Mouse (Mus musculus) limb, embryonic 11.5 days (tissue): ENCODE measurements at regions not wholly inside any gene's neighbourhood (a gene's known extent, or its start where the extent isn't known, plus 50 kb on each side); places are given as distances from the start of the nearest gene placed in this dataset.

Experiments
- ATAC-seq: fragments of 200-750 bp; cut with Nextera tagmentation; 2 replicates; pipeline ENCODE4 v1.8.0; 2017; ENCODE audit warnings: low read depth; ENCODE audit not compliant: insufficient number of reproducible peaks, low FRiP score, low TSS enrichment
- DNase-seq: peaks from one replicate; pipeline ENCODE4 v3.0.0-alpha.2; 2015; ENCODE audit warnings: low spot score
- H3K27ac ChIP-seq: fragments of 300-500 bp; sonication (generic); replicated peaks from 2 replicates; pipeline ENCODE4 v1.5.1; 2014; ENCODE audit warnings: low read depth, mild to moderate bottlenecking, low read length
- H3K27me3 ChIP-seq: fragments of 300-500 bp; sonication (generic); 2 replicates; pipeline ENCODE4 v1.6.1; 2014; ENCODE audit warnings: mild to moderate bottlenecking, low read length, mixed read lengths; ENCODE audit not compliant: control insufficient read depth, insufficient read depth
- H3K36me3 ChIP-seq: fragments of 300-500 bp; sonication (generic); 2 replicates; pipeline ENCODE4 v1.6.1; 2014; ENCODE audit warnings: mild to moderate bottlenecking, low read length, moderate library complexity, mixed read lengths; ENCODE audit not compliant: control insufficient read depth, insufficient read depth
- H3K4me1 ChIP-seq: fragments of 300-500 bp; sonication (generic); 2 replicates; pipeline ENCODE4 v1.6.1; 2014; ENCODE audit warnings: low read length, mixed read lengths; ENCODE audit not compliant: control insufficient read depth, insufficient read depth
- H3K4me2 ChIP-seq: fragments of 300-500 bp; sonication (generic); 2 replicates; pipeline ENCODE4 v1.6.1; 2014; ENCODE audit warnings: low read depth, mild to moderate bottlenecking, moderate library complexity; ENCODE audit not compliant: severe bottlenecking
- H3K4me3 ChIP-seq: fragments of 300-500 bp; sonication (generic); 2 replicates; pipeline ENCODE4 v1.5.1; 2014; ENCODE audit warnings: low read depth, low read length
- H3K9ac ChIP-seq: fragments of 300-500 bp; sonication (generic); 2 replicates; pipeline ENCODE4 v1.6.1; 2014; ENCODE audit warnings: mild to moderate bottlenecking, low read length
- H3K9me3 ChIP-seq: fragments of 300-500 bp; sonication (generic); 2 replicates; pipeline ENCODE4 v1.6.1; 2016; ENCODE audit warnings: low read length; ENCODE audit not compliant: control insufficient read depth
- whole genome bisulfite sequencing: fragments of 180-500 bp; shearing (Covaris S2); extraction: QIAGEN DNeasy Blood & Tissue Kit; methylation state at CpG from one replicate; pipeline ENCODE4 v1.1.7; 2014; 5-methylcytosine and 5-hydroxymethylcytosine counted together

DNA sequence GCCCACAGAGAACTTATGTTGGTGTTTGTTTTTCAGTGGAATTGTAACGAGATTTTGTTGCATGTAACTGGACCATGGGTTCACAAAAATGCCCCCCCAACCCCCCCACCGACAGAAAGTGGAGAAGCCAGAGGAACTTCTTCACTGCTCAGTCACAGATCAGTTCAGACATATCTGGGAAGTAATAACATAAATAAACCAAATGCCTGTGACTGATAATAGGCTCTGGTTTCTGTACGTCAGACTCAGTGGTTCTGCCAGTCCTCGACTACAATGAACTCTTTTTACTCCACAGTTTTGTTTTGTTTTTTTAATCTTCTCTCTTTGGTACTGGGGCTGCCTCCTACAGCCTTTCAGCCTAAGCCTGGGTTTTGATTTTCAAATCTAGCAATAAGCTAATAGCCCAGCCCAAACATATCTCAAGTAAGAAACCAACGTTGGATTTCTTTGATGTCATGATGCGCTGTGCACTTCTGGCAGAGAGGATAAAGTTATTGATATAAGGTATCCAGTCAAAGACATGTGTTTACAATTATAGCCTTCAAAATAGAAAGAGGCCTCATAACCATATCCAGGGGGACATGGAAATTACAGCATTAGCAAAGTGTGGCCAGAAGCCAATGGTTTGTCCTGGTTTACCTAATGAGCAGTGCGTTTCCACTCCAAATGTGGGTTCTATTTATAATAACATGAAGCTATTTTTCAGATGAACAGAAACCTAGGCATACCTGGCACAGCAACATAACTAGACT, 244.0 kb upstream of the Intu start:
- no peaks in the 10 kb centered on the region for H3K9me3 ChIP-seq
- WGBS: 66% methylated on average over 7 of the region's 7 CpGs
- no peak for DNase-seq
- no peak overlapping the region for H3K4me3 ChIP-seq
- H3K9ac ChIP-seq: no peak overlapping the region
- H3K4me1 ChIP-seq: no peaks in the 10 kb centered on the region
- H3K27me3 ChIP-seq: no peaks in the 10 kb centered on the region
- no peak overlapping the region for H3K4me2 ChIP-seq
- ATAC-seq: no peak
- H3K27ac ChIP-seq: no peak overlapping the region
- no peaks in the 10 kb centered on the region for H3K36me3 ChIP-seq

DNA sequence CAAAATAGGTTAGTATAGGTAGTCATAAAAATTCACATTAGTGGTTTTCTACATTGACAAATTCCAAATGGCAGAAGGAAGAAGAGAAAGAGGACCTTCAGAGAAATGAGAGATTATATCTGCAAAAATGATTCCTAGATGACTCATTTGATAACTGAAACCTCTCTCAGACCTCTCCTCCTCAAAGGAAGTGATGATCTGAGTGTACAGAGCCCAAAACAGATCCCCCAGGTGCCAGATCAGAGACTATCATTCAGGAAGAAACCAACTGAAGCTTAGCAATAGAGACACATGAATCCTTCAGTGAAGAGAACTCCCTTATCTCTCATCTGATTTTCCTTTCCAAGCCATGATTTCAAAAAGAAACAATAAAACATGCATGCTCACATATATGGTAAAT, 234.0 kb upstream of the Intu start:
- Histone ChIP-seq H3K9ac (no peak overlapping the region), H3K4me1 (no peaks in the 10 kb centered on the region), H3K4me3 (no peak overlapping the region), H3K27me3 (no peaks in the 10 kb centered on the region), H3K36me3 (no peaks in the 10 kb centered on the region), H3K4me2 (no peak overlapping the region), H3K9me3 (no peaks in the 10 kb centered on the region), H3K27ac (no peak overlapping the region)
- ATAC-seq: no peak
- no peak for DNase-seq

DNA sequence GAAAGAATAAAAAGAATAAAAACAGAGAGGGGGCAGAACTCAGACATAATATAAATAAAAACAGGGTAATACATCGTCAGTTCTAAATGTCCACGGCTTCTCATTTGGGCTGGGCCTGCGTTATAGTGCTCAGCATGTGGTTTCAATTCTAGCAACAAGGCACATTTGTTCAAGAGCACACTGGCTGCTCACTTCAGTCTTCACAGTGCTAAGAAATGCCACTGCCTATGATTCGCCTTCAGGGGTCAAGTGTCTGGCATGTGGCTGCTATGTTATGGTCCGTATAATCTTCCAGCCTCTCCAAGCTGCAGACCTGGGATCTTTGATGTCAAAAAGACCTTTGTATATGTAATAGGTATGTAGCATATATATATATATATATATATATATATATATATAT, 210.8 kb upstream of the Intu start:
- no peaks in the 10 kb centered on the region for H3K9me3 ChIP-seq
- H3K4me1 ChIP-seq: 0 out of 2 replicates have a peak, but pooled peaks cover 2% of the 10 kb centered on the region
- H3K36me3 ChIP-seq: no peaks in the 10 kb centered on the region
- DNase-seq: peak; percentile 51
- H3K9ac ChIP-seq: no peak overlapping the region
- H3K27ac ChIP-seq: peak overlapping the region; percentile 38; the same call in 1 of the 2 replicates
- H3K27me3 ChIP-seq: no peaks in the 10 kb centered on the region
- 18% methylated on average over 5 of the region's 5 CpGs for WGBS
- no peak overlapping the region for H3K4me2 ChIP-seq
- peak; percentile 70; the same call in 1 of the 2 replicates for ATAC-seq
- H3K4me3 ChIP-seq: no peak overlapping the region

DNA sequence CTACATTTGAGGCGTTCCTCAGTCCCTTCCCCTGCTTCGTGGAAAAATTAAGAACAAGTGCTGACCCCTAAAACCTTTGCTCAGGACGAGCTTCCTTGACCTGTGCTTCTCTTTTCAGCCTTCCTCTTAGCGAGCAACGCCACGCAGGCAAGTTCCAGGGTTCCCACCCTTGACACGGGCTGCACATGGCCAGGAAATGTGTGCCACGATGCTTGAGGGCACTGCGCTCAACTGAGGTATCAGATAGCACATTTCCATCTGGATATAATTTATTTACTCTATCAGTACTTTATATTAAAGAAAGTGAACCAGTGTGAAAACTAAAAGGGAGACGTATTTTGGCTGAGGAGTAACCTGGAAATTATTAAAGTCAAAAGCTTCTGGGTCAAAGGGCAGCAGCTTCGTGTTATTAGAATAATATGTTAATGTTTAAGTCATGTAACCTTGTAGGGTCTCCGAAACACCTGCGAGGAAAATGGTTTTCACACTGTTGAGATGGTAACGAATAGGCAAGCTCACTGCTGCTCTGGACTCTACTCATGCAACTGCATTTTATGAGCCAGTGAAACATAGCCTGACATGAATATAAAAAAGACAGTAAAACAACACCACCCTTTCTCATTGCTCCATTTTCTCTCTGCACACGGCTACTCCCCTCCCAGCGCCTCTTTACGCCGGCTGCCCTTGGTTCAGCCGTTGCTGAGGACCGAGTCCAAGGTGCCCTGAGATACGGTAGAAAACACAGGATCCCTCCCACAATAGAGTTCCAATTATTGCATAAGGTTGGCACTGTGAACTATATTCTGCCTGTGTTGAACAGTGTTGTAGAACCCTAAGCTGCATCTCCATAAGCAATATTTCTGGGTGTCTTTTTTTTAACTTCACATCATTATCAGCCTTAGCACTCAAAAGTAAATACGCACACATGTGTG, 204.9 kb upstream of the Intu start:
- Histone ChIP-seq H3K9ac (no peak overlapping the region), H3K4me2 (no peak overlapping the region), H3K27ac (peak overlapping the region; percentile 60), H3K36me3 (no peaks in the 10 kb centered on the region), H3K4me3 (no peak overlapping the region), H3K27me3 (no peaks in the 10 kb centered on the region), H3K4me1 (peaks cover 13% of the 10 kb centered on the region), H3K9me3 (no peaks in the 10 kb centered on the region)
- ATAC-seq (peak; percentile 79), DNase-seq (peak; percentile 55)
- WGBS: 42% methylated on average over 22 of the region's 22 CpGs

DNA sequence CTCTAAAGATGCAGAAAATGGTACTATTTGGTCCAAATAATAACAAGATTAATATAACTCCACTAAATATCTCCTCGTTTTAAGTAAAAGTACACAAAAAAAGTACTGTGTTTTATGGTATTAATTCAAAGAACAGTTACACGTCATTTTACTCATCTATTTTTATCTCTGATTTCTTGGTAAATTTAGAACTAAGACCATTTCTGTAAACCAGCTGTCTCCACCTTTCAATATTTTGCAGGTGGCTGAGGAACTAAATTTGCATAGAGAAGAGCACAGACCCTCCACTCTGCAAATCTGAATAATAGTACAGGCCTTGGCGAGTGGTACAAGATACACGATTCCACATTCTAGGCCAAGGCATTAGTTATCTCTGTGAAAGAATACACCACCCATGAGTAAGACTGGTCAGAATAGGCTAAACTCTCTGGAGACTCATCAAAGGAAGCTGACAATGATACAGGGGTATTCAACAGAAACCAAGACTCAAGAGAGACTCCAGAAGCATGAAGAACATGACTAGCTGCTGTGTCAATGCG, 191.5 kb upstream of the Intu start:
- Histone ChIP-seq H3K27ac (no peak overlapping the region), H3K4me3 (no peak overlapping the region), H3K9me3 (no peaks in the 10 kb centered on the region), H3K36me3 (no peaks in the 10 kb centered on the region), H3K4me1 (no peaks in the 10 kb centered on the region), H3K27me3 (no peaks in the 10 kb centered on the region), H3K9ac (no peak overlapping the region), H3K4me2 (no peak overlapping the region)
- DNase-seq (no peak), ATAC-seq (no peak)
- WGBS: 92% methylated on average over 5 of the region's 5 CpGs

DNA sequence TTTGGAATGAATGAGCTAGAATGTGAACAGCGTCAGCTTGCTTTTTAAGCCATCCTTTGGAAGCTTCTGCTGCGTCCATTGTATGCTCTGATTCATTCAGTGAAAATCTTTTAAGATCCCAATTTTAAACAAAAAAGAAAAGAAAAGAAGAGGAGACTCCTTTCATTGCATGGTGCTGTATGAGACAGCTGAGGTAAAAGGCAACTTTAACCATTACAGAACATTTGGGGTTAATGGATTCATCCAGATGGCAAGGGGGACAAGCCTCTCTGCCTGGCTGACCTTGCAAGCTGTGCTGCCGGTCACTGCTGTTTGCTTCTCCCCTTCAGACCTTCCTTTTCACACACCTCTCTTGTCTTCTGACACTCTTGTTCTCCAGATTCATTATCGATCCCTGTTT, 176.0 kb upstream of the Intu start:
- H3K4me3 ChIP-seq: no peak overlapping the region
- no peak overlapping the region for H3K4me2 ChIP-seq
- H3K4me1 ChIP-seq: no peaks in the 10 kb centered on the region
- no peaks in the 10 kb centered on the region for H3K27me3 ChIP-seq
- H3K36me3 ChIP-seq: no peaks in the 10 kb centered on the region
- WGBS: 74% methylated on average over 4 of the region's 4 CpGs
- H3K9ac ChIP-seq: no peak overlapping the region
- no peak overlapping the region for H3K27ac ChIP-seq
- ATAC-seq: no peak
- no peak for DNase-seq
- H3K9me3 ChIP-seq: no peaks in the 10 kb centered on the region

DNA sequence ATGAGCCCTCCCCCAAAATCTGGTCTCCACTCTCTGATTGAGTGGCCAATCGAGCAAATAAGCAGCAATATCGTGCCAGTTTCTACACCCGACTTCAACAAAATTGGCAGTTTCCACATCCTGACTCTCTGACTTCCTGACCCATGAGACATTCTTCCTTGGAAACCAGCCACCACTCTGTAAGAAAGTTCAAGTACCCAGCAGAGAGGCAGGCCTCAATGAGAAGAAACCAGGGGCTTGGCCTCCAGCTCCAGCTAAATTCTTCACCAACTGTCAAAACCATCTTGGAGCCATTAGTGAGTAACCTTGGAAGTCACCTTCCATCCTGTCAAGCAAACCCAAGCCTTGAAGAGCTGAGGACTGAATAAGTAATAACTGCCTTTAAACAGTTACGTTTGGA, 162.7 kb upstream of the Intu start:
- WGBS: 90% methylated on average over 4 of the region's 4 CpGs
- H3K9ac ChIP-seq: no peak overlapping the region
- H3K4me1 ChIP-seq: no peaks in the 10 kb centered on the region
- no peak overlapping the region for H3K4me3 ChIP-seq
- ATAC-seq (no peak), DNase-seq (no peak)
- no peak overlapping the region for H3K4me2 ChIP-seq
- H3K36me3 ChIP-seq: no peaks in the 10 kb centered on the region
- H3K9me3 ChIP-seq: no peaks in the 10 kb centered on the region
- H3K27ac ChIP-seq: no peak overlapping the region
- H3K27me3 ChIP-seq: no peaks in the 10 kb centered on the region

DNA sequence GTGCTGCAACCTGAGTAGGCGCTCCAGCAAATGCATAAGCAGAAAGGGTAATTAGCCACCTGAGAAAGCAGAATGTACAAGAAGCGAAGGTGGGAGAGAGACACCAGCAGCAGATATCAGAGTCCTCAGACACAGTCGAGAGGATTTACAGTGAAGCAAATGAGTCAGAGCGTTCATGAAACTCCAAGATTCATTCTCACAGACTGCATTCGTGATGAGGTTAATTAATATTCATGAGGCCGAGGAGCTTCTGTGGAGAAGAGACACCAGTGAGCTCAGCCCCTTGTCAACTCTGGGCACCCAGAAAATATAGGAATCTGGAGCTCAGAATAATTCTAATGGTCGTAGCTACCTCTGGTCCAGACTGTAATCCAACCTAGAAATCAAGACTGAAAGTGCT, 159.7 kb upstream of the Intu start:
- Histone ChIP-seq H3K9me3 (no peaks in the 10 kb centered on the region), H3K4me2 (no peak overlapping the region), H3K4me3 (no peak overlapping the region), H3K27ac (no peak overlapping the region), H3K4me1 (no peaks in the 10 kb centered on the region), H3K36me3 (no peaks in the 10 kb centered on the region), H3K9ac (no peak overlapping the region), H3K27me3 (no peaks in the 10 kb centered on the region)
- WGBS: 66% methylated on average over 7 of the region's 7 CpGs
- DNase-seq (no peak), ATAC-seq (no peak)
